Mouse (Mus musculus): Measurements from ENCODE around the gene Sod1. TPM values are rescaled to one million over a fixed set of nuclear protein-coding genes. Genes with fewer than 3 reads are reported as not detected.
"Not testable (repeated sequence)": the region's sequence is repeated elsewhere in the genome, so short reads cannot be mapped to it uniquely, and the experiment has no call there.

Gene Sod1
- total and polyA plus RNA-seq, 2 experiments from 2014 or later: 183 to 1,259 TPM

DNA sequence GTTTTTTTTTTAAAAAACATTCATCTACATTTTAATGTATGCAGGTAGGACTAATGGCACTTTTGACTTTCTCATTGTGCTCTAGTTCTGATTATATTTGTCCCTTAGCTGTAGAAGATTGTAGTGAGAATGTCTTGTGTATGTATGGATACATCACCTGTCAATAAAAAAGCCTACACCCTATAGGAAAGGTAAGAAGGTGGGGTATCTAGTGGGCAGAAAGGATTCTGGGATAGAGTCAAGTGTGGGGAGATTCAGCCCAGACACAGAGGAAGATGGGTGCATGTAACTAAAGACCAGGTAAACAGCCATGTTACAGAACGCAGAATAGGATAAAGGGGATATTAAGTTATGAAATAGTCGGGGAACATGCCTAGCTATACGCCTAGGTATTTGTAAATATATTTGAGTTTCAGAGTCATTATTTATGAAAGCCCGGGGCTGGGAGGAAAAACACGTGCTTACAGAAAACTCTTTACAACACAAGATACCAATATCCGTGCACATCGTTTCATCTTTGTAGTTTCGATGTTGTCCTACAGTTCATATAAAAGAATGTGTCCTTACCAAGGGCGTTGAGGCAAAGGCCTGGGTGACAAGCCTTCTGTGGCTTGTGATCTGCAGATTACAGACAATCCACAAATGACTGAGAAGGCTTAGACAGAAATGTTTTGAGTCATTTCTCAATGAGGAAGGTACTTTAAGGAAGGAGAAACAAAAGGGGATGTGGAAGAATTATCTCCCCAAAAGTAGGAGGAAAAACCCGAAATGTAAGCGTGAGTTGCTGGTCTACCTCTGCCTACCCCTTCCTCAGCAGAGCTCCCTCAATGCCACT lies 5.6 kb upstream of the Sod1 start:
- ATAC-seq (ENCODE audit: low FRiP score): no peak
- WGBS: 94% methylated on average over 11 of the region's 11 CpGs

DNA sequence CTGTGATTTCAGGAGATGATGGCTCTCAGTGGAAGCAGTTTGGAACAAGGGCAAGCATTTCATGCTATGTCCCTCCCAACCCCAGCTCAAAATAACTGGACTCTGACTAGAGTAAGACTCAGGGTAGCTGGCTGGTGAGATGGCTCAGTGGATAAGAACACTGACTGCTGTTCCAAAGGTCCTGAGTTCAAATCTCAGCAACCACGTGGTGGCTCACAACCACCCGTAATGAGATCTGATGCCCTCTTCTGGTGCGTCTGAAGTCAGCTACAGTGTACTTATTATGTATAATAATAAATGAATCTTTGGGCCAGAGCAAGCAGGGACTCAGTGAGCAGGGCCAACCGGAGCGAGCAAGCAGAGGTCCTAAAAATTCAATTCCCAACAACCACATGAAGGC lies 4.7 kb upstream of the Sod1 start:
- not testable (repeated sequence) for DNase-seq (ENCODE audit: low spot score); H3K4me3 ChIP-seq (ENCODE audit: low read depth, low read length); H3K27ac ChIP-seq (ENCODE audit: low read depth, low read length); H3K4me1 ChIP-seq (ENCODE audit: insufficient read depth, low read length); H3K36me3 ChIP-seq (ENCODE audit: insufficient read depth, low read length); H3K27me3 ChIP-seq (ENCODE audit: insufficient read depth, low read length); H3K4me2 ChIP-seq (ENCODE audit: low read depth, low read length, poor library complexity, severe bottlenecking); H3K9ac ChIP-seq (replicated peaks; ENCODE audit: low read length, poor library complexity, severe bottlenecking); H3K9me3 ChIP-seq (ENCODE audit: low read length); ATAC-seq (ENCODE audit: low FRiP score)
- 90% methylated on average over 5 of the region's 5 CpGs for WGBS

More for the DNA sequence above, 5.6 kb upstream of the Sod1 start:
- H3K9ac ChIP-seq (replicated peaks; ENCODE audit: low read length, poor library complexity, severe bottlenecking): no peak overlapping the region
- H3K27me3 ChIP-seq (ENCODE audit: insufficient read depth, low read length): no peaks in the 10 kb centered on the region
- H3K4me3 ChIP-seq (ENCODE audit: low read depth, low read length): no peak overlapping the region
- TF ChIP-seq CTCF (IDR thresholded peaks at IDR 0.05): no peak
- H3K36me3 ChIP-seq (ENCODE audit: insufficient read depth, low read length): no peaks in the 10 kb centered on the region
- no peak overlapping the region for H3K27ac ChIP-seq (ENCODE audit: low read depth, low read length)
- no peak overlapping the region for H3K4me2 ChIP-seq (ENCODE audit: low read depth, low read length, poor library complexity, severe bottlenecking)
- H3K9me3 ChIP-seq (ENCODE audit: low read length): no peaks in the 10 kb centered on the region
- no peaks in the 10 kb centered on the region for H3K4me1 ChIP-seq (ENCODE audit: insufficient read depth, low read length)
- no peak for DNase-seq (ENCODE audit: low spot score)

DNA sequence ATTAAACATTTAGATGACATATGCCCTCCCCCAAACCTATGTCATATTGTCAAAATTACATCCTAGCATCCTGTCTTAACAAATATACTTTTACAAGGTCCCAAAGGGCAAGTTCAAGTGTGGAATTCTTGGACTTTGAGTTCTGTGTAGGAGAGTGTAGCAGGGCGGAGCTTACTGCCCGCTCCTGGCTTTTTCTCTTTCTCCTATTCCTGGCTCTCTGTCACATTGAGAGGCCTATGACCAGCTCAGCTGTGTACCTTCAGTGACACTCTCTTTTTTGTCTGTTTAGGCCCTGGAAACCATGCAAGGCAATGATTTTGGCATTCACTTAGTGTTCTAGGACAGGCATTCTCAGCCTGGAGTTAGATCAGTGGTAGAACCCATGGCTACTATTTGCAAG lies 4.1 kb upstream of the Sod1 start:
- Histone ChIP-seq H3K27me3 (ENCODE audit: insufficient read depth, low read length) (no peaks in the 10 kb centered on the region), H3K36me3 (ENCODE audit: insufficient read depth, low read length) (no peaks in the 10 kb centered on the region), H3K27ac (ENCODE audit: low read depth, low read length) (no peak overlapping the region), H3K9ac (replicated peaks; ENCODE audit: low read length, poor library complexity, severe bottlenecking) (no peak overlapping the region), H3K4me2 (ENCODE audit: low read depth, low read length, poor library complexity, severe bottlenecking) (no peak overlapping the region), H3K4me1 (ENCODE audit: insufficient read depth, low read length) (no peaks in the 10 kb centered on the region), H3K9me3 (ENCODE audit: low read length) (no peaks in the 10 kb centered on the region), H3K4me3 (ENCODE audit: low read depth, low read length) (no peak overlapping the region)
- no peak for TF ChIP-seq CTCF (IDR thresholded peaks at IDR 0.05)
- 83% methylated on average over 2 of the region's 2 CpGs for WGBS
- DNase-seq (ENCODE audit: low spot score) (no peak), ATAC-seq (ENCODE audit: low FRiP score) (no peak)

DNA sequence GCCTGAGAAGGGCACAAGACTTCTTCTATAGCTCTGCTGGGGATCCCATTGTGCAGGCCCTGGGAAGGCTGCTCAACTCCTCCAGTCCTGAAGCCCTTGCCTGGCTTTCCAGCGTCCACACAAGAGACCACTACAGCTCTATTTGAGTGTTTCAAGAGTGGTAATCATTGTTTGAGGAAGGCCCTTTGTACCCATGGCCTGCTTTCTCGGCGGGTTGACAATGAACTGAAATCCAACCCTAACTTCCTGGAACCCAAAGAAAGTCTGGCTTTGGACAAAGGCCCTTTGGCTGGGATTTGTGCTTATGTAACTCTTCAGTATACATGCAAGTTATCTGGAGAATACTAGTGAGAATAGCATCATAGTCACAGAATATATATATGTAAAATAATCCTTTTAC lies 3.2 kb upstream of the Sod1 start:
- Histone ChIP-seq H3K27ac (ENCODE audit: low read depth, low read length) (no peak overlapping the region), H3K27me3 (ENCODE audit: insufficient read depth, low read length) (no peaks in the 10 kb centered on the region), H3K9me3 (ENCODE audit: low read length) (no peaks in the 10 kb centered on the region), H3K9ac (replicated peaks; ENCODE audit: low read length, poor library complexity, severe bottlenecking) (no peak overlapping the region), H3K4me2 (ENCODE audit: low read depth, low read length, poor library complexity, severe bottlenecking) (no peak overlapping the region), H3K4me3 (ENCODE audit: low read depth, low read length) (no peak overlapping the region), H3K4me1 (ENCODE audit: insufficient read depth, low read length) (peaks cover 4% of the 10 kb centered on the region; the same call in 1 of the 2 replicates), H3K36me3 (ENCODE audit: insufficient read depth, low read length) (no peaks in the 10 kb centered on the region)
- ATAC-seq (ENCODE audit: low FRiP score) (no peak), DNase-seq (ENCODE audit: low spot score) (no peak)
- TF ChIP-seq CTCF (IDR thresholded peaks at IDR 0.05): no peak
- 13% methylated on average over 3 of the region's 3 CpGs for WGBS

DNA sequence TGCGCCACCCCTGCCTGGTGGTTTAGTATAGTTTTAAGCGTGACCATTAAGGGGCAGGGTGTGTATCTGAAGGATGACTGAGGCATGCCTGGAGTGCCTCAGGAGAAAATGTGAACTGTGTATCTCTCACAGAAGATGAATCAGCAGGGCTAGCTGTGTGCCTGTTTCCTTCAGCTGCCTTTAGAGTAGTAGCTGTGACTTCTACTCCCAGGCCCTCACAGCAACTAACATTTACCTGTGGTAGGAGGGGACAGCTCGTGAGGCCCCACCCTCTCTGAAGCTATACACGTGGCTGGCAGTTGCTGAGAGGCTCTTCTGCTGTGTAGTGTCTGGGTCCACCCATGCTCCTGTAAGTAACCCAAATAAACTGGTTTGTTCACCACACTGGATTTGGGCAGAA lies 2.6 kb upstream of the Sod1 start:
- WGBS: 69% methylated on average over 4 of the region's 4 CpGs
- DNase-seq (ENCODE audit: low spot score) (no peak), ATAC-seq (ENCODE audit: low FRiP score) (no peak)
- Histone ChIP-seq H3K27ac (ENCODE audit: low read depth, low read length) (no peak overlapping the region), H3K36me3 (ENCODE audit: insufficient read depth, low read length) (no peaks in the 10 kb centered on the region), H3K4me1 (ENCODE audit: insufficient read depth, low read length) (peaks cover 8% of the 10 kb centered on the region; the same call in 1 of the 2 replicates), H3K27me3 (ENCODE audit: insufficient read depth, low read length) (no peaks in the 10 kb centered on the region), H3K4me3 (ENCODE audit: low read depth, low read length) (no peak overlapping the region), H3K9me3 (ENCODE audit: low read length) (no peaks in the 10 kb centered on the region), H3K4me2 (ENCODE audit: low read depth, low read length, poor library complexity, severe bottlenecking) (no peak overlapping the region), H3K9ac (replicated peaks; ENCODE audit: low read length, poor library complexity, severe bottlenecking) (no peak overlapping the region)
- no peak for TF ChIP-seq CTCF (IDR thresholded peaks at IDR 0.05)

DNA sequence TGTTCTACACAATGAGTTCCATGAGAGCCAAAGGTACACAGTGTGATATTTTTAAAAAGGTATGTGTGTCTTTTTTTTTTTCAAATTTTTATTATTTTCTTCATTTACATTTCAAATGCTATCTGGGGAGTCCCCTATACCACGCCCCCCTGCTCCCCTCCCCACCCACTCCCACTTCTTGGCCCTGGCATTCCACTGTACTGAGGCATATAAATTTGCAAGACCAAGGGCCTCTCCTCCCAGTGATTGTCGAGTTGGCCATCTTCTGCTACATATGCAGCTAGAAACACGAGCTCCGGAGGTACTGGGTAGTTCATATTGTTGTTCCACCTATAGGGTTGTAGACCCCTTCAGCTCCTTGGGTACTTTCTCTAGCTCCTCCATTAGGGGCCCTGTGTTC lies 1.1 kb upstream of the Sod1 start:
- not testable (repeated sequence) for H3K4me1 ChIP-seq (ENCODE audit: insufficient read depth, low read length); H3K36me3 ChIP-seq (ENCODE audit: insufficient read depth, low read length); H3K9me3 ChIP-seq (ENCODE audit: low read length); H3K27me3 ChIP-seq (ENCODE audit: insufficient read depth, low read length); DNase-seq (ENCODE audit: low spot score); H3K4me3 ChIP-seq (ENCODE audit: low read depth, low read length); H3K4me2 ChIP-seq (ENCODE audit: low read depth, low read length, poor library complexity, severe bottlenecking); H3K27ac ChIP-seq (ENCODE audit: low read depth, low read length); H3K9ac ChIP-seq (replicated peaks; ENCODE audit: low read length, poor library complexity, severe bottlenecking); ATAC-seq (ENCODE audit: low FRiP score)
- 70% methylated on average over 4 of the region's 4 CpGs for WGBS

All from midbrain, postnatal 0 days (tissue).